Mouse (Mus musculus) c-Kit-positive CD71-positive TER-119-negative erythroid progenitor cells, embryonic 14.5 days (primary cell): ENCODE data around the gene Fermt2.

Experiments
- DNase-seq: peaks from one replicate; pipeline ENCODE4 v3.0.0-alpha.2; 2013; ENCODE audit warnings: low read depth

Fermt2 gene

DNA sequence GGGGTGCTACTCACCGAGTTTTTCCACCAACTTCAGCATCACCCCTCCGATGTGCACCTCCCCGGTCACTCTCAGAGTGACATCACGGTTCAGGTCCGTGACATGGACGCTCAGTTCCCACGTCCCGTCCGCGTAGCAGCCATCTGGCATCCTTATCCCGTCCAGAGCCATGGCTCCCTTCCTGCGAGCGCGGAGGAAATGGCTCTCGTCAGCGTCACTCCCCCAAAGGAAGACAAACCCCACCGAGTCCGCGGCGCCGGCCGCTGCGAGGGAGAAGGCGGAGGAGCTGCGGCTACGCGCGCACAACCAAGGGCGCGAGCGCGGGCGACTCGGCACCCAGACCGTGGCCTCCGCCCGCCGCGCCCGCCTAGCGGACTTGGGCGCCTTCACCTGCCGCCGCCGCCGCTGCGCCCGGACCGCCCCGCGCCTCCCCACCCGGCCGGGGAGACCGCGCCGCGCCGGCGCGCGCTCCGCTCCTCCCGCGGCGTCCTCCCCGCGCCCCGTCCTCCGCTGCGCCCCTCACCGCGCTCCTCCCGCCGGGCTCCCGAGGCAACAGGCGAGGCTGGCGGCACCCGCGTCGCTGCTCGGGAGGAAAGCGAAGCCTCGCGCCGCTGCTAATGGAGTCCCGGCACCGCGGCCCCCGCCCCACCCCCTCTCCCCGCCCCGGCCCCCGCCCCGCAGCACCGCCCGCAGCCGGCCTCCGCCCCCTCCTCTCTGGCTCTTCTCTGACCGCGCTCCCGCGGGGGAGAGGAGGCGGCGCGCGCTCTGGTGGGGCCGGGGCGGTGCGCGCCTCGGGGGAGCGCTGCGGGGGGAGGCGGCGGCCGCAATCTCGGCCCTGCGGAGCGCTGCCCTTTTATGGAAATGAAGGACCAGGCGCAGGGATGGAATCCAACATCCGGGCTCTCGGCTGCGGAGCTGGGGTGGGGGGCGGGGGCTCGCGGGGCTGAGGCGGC, at the start of gene Fermt2:
Gene Fermt2, minus strand, starts transcription at position 708 of the 953 bp plus-strand sequence.
- no peak for DNase-seq

DNA sequence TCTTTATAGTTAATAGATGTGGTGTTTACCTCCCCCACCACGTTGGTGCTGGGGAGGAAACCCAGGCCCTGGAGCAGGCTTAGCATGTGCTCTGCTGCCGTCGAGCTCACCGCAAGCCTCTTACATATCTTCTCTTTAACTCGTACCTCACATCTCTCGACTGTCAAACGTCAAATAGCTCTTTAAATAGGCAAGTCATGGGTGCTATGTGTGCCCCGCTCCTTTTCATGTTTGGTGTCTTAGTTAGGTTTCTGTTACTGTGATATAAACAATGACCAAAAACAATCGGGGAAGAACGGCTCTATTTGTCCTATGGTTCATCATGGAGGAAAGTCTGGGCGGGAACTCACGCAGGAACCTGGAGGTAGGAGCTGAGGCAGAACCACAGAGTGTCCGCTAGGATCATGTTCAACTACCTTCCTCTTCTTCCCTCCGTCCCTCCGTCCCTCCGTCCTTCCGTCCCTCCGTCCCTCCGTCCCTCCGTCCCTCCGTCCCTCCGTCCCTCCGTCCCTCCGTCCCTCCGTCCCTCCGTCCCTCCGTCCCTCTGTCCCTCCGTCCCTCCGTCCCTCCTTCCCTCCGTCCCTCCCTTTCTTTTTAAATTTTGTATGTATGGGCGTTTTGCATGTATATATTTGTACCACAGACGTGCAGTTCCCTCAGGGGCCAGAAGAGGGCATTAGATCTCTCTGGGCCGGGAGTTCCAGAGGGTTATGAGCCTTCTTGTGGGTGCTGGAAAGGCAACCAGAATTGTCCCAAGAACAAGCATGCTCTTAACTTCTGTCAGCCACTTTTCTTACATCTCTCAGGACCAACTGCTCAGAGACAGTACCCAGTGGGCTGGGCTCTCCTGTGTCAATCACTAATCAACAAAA, 36.4 kb upstream of the Fermt2 start:
- peak; percentile 50 for DNase-seq

GRCm38 (mm10) chr14:45565216-45566065, 35.5 kb upstream of the Fermt2 start:
- no peak for DNase-seq

DNA sequence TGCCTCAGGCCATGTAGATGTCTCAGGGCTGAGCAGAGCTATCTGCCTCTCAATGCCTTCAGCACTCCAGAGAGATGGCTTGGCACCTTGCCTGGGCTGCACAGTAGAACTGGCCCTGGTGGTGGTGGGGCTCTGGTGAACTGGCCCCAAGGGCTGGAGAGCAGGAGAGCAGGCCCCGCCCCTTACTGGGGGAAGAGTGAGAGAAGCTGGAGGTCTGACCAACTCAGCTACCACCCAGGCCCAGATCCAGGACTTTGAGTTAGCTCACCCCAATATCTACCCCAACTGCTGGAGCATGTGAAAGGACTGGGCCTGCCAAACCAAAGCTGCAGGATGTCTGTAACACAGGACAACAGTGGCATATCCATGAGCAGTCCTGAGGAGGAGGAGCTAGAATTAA, 33.7 kb upstream of the Fermt2 start:
- no peak for DNase-seq

GRCm38 (mm10) chr14:45561681-45562080, 31.8 kb upstream of the Fermt2 start:
- DNase-seq: no peak

- DNase-seq: no peak
These were observed 29.1 kb upstream of the Fermt2 start for GRCm38 (mm10) chr14:45559018-45559417.

GRCm38 (mm10) chr14:45554336-45554735, 24.4 kb upstream of the Fermt2 start:
- DNase-seq: no peak

GRCm38 (mm10) chr14:45553854-45554253, 23.9 kb upstream of the Fermt2 start:
- DNase-seq: no peak

- DNase-seq: no peak
These were observed 22.5 kb upstream of the Fermt2 start for GRCm38 (mm10) chr14:45552431-45552830.

GRCm38 (mm10) chr14:45551121-45551768, 21.3 kb upstream of the Fermt2 start:
- DNase-seq: peak; percentile 31

GRCm38 (mm10) chr14:45550010-45550647, 20.2 kb upstream of the Fermt2 start:
- no peak for DNase-seq

DNA sequence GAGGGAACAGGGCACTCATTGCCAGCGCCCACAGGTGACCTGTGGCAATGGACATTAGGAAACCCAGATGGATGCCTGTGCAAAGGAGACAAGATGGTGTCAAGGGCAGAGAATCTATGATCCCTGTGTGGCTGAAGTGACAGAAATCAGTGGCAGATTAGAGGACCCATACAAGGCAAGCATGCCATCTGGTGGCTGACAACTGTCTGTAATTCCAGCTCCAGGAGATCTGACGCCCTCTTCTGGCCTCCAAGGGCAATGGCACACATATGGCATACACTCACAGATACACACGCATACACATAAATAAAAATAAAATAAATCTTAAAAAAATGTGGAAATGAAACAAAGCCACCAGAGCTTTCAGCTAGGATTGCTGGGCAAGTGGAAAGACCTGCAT, 18.2 kb upstream of the Fermt2 start:
- DNase-seq: no peak

GRCm38 (mm10) chr14:45544905-45545304, 15.0 kb upstream of the Fermt2 start:
- DNase-seq: no peak

DNA sequence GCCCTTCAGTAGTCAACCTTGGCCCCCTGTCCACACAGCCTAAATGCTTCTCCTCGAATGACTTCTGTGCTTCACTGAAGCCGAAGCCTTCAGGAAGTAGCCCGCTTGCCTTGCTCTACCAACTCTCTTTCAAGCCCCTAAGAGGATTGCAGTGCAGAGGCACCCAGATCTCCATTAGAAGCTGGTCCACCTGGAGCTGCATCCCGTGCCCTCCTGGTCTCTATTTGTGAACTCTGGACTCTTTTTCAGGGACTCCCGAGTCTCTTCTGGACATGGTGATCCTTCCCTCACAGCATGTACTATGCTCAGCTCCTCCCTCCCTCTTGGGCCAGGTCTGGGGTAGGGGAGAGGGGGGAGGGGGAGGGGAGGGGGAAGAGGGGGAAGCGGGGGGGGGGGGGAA, 14.1 kb upstream of the Fermt2 start:
- DNase-seq: no peak

DNA sequence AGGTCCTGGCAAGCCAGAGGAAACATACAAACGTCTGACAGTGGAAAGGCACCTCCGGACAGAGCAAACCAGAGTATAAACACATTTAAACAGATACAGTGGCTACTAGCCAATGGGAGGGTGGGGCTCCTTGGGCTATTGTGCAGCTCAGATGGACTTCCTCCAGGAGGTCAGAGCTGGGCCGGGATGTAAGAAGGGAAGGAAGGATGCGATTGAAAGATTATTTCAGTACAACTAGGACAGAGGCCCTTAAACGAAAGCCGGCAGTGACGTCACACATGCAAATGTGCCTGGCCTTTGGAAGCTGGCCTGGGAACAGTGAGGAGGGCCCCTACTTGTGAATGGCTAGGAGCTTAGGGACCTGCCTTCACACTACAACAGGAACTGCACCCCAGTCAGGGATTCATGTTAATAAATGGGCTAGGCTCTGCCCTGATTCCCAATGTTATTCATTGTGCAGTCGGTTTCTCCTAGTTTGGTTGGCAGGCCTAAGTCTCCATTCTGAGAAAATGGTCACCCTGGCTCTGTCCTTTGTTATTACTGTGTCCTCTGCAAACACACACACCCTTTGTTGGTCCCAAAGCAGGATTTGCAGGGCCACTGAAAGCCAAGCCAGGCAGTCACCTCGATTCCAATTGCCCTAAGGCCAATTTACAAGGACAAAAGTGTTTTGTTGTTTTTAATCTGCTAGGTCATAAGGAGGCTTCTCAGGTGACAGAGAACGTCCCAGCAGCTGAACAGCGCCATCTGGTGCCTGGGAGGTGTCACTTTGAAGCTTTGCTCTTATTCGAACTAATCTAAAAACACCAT, 9.9 kb upstream of the Fermt2 start:
- peak; percentile 24 for DNase-seq

- DNase-seq: no peak
These were observed 737 bp upstream of the Fermt2 start for GRCm38 (mm10) chr14:45530364-45531345.

DNA sequence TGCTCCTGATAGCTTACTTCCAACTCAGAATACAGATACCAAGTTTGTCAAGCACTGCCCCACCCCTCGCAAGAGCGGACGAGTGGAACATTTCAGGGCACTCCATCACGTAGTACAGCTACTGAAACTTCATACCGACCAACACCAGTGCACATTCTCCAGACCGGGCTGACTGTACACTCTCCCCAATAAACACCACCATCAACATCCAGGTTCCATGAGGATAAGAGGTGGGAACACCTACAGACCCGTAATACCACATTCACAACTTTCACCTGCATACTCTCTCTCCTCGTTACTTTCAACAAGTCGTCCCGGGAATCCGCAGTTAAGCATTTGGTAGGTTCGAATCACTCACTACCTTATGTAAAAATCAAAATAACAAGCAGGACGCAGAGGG, 1.1 kb downstream of the Fermt2 start:
- no peak for DNase-seq

GRCm38 (mm10) chr14:45515771-45516170, 14.1 kb downstream of the Fermt2 start:
- no peak for DNase-seq

- DNase-seq: no peak
These were observed 19.1 kb downstream of the Fermt2 start for GRCm38 (mm10) chr14:45510787-45511186.
